Mouse (Mus musculus) adrenal gland, adult 2 months (tissue): ENCODE data around the gene Cacna1a. TPM values are rescaled to one million over a fixed set of nuclear protein-coding genes. Genes with fewer than 3 reads are reported as not detected.
"Not testable (repeated sequence)": the region's sequence is repeated elsewhere in the genome, so short reads cannot be mapped to it uniquely, and the experiment has no call there.

Experiments
- DNase-seq: peaks from one replicate; pipeline ENCODE4 v3.0.0; 2021
- polyA plus RNA-seq: library from polyadenylated mRNA; depleted of rRNA; stranded (reverse); fragments of >200 nt; gene quantifications from 2 replicates; pipeline ENCODE4 v1.2.3, GENCODE M21; 2012
- total RNA-seq, 2 experiments: library from RNA; stranded (reverse); gene quantifications; 2 replicates each; pipeline ENCODE4 v1.2.3; 2021

The Cacna1a gene
- total and polyA plus RNA-seq, 3 experiments: 5.6 to 41.6 (median 7.8) TPM

DNA sequence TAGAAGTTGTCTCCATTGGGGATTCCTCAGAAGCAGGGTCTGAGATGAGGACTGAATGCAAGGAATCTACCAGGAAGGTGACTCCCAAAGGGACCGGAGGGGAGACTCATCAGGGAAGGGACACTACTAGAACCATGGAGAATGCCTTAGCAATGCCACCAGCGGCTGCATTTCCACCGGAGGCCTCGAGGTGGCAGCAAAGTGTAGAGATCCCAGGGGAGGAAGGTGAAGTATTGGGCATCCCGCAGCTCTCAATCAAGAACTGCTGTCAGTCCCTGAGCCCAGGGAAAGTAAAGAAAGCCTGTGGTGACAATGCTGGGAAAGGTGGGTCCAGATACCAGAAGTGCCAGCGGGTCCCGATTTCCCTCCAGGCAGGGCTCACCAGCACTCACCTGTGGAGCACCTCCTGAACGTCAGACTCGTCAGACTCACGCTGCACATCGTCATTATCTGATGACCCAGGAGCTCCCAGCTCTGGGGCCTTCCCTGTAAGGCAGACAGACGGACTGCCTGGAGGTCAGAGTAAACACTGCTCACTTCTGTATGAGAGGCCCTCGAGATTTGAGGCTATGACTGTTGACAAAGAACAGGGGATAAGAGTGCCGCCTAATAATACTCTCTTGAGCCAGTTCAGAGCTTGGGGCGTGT lies 203.9 kb downstream of the Cacna1a start:
- peak; percentile 79 for DNase-seq

DNA sequence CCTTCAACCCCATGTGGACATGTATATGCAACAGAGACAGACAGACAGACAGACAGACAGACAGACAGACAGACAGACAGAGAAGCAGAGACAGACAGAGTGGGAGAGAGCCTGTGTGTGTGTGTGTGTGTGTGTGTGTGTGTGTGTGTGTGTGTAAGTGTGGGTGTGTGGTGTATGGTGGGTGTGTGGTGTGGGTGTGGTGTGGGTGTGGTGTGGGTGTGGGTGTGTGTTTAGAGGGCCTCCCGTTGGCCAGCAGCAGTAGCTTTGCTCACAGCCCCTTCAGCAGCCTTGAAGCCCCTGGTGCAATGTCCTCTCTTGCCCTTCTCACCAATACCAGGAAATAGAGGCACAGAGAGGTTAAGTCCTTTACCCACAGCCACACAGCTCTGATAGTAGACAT lies 204.9 kb downstream of the Cacna1a start:
- DNase-seq: no peak

DNA sequence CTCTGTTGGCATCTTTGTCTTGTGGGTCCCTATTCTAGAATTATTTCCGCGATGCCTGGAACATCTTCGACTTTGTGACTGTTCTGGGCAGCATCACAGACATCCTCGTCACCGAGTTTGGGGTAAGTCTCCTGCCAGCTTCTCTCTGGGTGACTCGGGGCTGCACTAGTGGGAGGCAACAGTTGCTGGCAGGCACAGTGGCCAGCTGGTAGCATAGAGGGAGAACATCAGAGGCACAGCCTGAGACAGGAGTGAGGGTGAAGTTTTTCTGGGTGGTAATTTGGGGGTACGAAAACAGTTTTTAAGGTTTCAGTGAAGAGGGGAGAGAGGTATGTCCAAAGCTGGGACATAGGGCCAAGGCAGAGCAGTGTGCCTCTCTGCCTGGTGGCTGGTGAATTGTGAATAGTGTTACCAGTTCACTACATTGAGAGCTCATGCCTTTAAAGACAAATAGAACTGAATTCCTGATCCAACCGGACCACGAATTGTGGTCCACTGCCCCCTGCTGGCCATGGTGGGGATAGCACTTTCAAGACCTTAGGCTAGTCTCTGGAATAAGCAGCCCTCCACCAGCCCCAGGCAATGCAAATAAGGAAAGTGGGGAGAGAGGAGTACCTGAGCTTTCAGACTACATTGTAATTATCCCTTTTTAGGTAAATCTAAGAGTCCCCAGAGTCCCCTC lies 206.0 kb downstream of the Cacna1a start:
- DNase-seq: peak; percentile 60

DNA sequence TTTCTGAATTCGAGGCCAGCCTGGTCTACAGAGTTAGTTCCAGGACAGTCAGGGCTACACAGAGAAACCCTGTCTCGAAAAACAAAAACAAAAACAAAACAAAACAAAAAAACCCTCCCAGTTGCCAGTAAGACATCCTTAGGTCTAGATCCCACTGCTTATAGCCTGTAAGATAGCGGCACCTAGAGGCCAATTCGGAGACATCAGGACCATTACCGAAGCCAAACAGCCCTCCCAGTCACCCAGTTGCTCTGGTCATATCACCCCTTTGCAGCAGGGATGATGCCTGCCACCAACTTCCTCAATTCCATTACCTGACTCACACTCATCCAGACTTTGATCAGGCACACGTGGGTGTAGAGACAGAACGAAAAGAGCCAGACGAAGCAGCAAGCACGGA lies 207.4 kb downstream of the Cacna1a start:
- peak; percentile 54 for DNase-seq

DNA sequence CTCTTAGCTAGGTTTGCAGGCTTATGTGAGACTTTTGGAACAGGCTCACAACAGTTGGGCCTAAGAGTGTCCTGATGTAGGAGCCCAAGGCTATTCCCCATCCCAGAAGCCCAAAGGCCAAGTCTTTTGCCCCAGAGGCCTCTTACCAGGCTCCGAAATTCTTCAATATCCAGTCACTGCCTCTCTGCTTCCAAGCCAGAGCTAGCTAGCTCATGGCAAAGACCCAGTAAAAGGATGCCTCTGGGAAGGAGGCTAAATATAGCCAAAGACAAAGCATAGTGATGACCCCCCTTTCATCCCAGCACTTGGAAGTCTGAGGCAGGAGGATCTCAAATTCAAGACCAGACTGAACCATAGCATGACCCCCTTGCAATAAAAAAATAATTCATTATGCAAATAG lies 211.2 kb downstream of the Cacna1a start:
- DNase-seq: no peak

- DNase-seq: no peak
Measured at GRCm38 (mm10) chr8:84600311-84600907, 212.2 kb downstream of the Cacna1a start.

GRCm38 (mm10) chr8:84601221-84601751 lies 213.0 kb downstream of the Cacna1a start:
- no peak for DNase-seq

- DNase-seq: no peak
Measured at GRCm38 (mm10) chr8:84614512-84615223, 226.4 kb downstream of the Cacna1a start.

DNA sequence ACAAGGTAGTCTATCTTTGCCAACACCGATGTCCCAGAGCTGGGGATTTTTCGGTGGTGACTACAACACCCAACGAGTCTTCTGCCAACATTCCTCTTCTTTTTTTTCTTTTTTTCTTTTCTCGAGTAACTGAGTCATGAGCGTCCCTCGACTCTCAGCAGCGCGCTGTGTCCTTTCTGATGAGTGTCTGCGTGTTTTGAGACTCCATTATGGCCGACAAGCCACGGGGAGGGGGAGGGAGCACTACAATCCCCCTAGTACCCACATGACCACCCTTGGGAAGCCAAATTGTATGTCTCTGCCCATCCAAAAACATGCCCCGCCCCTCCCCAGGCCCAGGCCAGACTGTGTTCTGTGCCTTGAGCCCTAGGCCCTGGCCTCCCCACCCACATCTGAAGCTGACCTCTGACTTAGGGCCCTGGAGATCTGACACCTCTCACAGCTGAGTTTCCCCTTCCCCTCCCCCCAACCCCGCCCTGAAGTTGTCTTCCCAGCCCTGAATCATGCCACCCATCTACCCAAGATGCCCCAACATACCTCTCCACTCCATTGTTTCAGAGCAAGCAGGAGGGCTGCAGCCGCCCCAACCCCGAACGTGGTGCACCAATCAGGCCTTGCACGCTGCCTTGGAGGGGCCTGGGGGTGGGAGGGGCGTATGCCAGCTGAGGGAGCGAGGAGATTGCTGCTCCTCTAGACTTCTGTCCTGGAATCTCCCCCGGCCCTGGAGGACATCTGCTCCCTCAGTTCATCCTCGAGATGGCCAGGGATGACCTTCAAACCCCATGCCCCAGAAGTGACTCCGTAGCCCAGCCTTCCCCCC lies 227.6 kb downstream of the Cacna1a start:
- DNase-seq: no peak

DNA sequence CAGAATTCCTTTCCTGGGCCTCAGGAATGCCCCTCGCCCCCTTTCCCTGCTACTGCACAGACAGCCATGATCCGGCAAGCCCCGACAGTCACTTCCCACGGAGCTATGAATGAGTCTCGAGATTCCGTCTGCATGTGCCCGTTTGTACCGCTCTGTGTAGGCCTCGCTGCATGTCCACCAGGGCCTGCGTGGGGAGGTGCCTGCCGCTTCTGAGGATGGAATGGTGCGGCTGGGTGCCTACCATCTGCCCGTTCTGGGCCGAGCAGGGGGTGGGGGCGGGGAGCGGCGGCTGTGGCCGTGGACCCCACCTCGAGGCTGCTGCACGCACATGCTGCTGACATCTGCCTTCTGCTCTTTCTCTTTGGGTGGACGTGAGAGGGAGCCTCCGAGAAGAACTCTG lies 228.8 kb downstream of the Cacna1a start:
- DNase-seq: no peak

GRCm38 (mm10) chr8:84621102-84621625 lies 232.9 kb downstream of the Cacna1a start:
- DNase-seq: no peak

- DNase-seq: not testable (repeated sequence)
Measured at GRCm38 (mm10) chr8:84623425-84623824, 235.2 kb downstream of the Cacna1a start.

- no peak for DNase-seq
Measured at GRCm38 (mm10) chr8:84629586-84629985, 241.3 kb downstream of the Cacna1a start.

DNA sequence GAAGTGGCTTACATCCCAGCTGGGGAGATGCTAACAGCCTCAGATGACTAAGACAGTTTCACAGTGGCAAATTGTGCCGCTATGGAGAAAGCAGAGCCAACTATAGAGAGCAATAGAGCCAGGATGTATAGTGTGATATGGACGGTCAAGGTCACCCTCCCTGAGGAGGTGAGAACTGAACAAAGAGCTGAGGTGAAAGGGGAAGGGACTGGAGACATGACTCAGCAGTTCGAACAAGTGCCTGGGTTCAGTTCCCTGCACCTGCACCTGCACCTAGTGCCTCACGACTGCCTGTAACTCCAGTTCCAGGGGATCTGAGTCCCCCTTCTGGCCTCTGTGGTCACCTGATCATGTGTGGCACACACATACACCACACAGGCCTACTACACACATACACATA lies 241.9 kb downstream of the Cacna1a start:
- DNase-seq: no peak

- no peak for DNase-seq
Measured at GRCm38 (mm10) chr8:84631813-84632212, 243.6 kb downstream of the Cacna1a start.

DNA sequence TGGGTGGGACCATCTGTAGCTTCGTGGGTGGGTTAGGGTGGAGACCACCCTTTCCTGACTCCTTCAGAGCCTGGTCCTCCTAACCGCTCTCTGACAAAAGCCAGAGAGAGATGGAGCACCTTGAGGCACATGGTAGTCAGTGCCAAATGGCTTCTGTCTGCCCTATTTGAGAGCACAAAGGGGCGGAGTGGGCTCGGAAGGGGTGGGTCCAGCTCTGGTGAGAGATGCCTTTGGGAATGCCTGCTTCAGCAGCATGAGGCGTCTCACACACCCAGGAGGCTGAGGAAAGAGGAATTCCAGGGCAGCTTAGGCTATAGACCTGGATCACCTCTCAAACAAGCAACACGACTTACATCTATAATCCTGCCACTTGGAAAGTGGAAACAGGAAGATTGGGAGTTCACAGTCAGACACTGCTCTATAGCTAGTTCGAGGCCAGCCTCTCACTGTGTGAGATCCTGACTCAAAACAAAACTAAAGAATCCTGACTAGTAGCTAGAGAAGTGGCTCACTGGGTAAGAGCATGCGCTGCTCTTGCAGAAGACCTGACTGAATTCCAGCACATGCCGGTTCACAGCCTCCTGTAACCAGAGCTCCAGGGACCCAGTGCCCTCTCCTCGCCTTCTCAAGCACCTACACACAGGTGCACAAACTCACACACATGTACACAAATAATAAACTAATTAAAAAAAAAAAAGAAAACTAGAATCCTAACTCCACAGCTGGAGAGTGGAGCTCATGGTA lies 245.8 kb downstream of the Cacna1a start:
- no peak for DNase-seq

DNA sequence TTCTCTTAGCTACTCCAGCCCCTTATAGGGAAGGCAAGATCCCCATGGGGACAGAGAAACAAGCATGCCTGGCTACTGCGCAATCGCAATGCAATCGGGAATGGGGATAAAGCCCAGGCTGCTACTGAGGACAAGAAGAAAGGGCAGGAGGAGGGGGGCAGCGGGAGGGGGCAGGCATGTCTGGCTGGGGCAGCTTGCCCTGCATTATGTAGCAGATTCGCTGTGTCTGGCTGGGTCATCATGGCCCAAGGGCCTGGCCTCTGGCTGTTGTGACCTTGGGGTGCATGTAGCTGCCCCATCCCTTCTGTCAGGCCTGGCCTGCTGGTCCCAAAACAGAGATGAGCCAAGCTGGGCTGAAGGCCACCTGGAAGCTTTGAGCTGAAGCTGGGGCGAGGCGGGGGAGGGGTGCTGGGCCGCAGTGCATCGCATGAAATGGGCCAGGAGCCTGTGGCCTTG lies 246.6 kb downstream of the Cacna1a start:
- peak; percentile 87 for DNase-seq

DNA sequence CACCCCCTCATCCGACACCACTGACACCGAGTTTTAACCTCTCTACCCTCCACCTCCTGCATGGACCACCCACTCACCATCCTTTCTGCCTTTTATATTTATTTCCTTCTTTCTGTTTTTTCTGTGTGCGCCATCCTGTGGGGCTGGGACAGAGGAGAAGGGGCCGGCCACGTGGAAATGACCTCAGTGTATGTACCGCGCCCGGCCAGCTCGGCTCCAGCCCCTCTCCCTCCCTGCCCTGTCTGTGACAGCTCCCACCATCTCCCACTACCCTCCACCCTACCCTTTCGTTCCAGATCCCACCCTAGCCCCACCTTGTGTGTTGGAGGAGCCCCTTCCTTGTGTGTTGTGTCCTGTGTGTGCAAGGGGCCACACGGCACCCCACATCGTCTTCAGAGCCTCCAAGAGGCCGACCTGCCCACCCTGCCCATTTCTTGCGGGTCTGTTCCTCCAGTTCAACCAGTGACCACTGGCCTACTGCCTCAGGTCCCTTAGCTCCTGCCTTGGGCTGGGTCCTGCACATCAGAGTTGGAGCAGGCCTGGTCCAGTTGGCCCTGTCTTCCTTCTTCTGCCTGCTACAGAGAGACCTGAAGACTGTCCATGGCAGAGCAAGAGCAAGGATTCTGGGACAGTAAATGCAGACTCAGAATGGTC lies 247.3 kb downstream of the Cacna1a start:
- DNase-seq: no peak

DNA sequence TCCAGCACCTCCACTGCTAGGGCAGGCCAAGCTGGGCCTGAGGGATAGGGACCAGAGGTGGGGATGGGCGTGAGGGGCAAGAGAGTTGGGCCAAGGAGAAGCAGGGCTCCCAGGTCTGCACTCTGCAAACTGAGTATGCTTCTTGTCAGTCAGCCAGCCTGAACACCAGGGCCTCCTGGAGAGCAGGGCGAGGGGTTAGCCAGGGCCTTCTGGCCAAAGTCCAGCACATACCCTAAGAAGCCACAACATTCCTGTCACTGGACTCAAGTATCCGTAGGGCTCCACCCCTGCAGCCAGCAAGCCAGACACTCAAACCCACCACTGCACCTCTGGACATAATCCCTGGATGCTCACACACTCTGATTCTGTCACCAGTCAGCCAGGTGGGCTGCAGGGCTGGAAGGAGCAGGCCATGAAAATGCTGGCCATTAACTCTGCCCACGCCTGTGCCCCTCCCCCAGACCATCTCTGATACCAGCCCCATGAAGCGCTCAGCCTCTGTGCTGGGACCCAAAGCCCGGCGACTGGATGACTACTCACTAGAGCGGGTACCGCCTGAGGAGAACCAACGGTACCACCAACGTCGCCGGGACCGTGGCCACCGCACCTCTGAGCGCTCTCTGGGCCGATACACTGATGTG lies 247.9 kb downstream of the Cacna1a start:
- DNase-seq: no peak
